Mouse (Mus musculus) lung, adult 10 weeks (tissue): ENCODE measurements around the gene Arsa. TPM values are rescaled to one million over a fixed set of nuclear protein-coding genes. Genes with fewer than 3 reads are reported as not detected.

ENCODE experiments used
- polyA plus RNA-seq: library from polyadenylated mRNA; stranded (reverse); fragments of 350-450 nt; fragmentation: Illumina TruSeq; extraction: RNeasy Lipid Tissue Mini Kit (QIAGEN cat#74804); gene quantifications from one replicate; pipeline ENCODE4 v1.2.3, GENCODE M21; 2014; ENCODE audit warnings: low read depth, low replicate concordance; ENCODE audit not compliant: insufficient read depth

Gene Arsa
- 20.2 TPM for polyA plus RNA-seq

GRCm38 (mm10) chr15:89477091-89477491 is at the start of gene Arsa:
Gene Arsa, minus strand, starts transcription at chr15:89477425.

GRCm38 (mm10) chr15:89498961-89499688 is 21.9 kb upstream of the Arsa start, which contains the start of gene Shank3:
Gene Shank3, plus strand, starts transcription at chr15:89499623.

GRCm38 (mm10) chr15:89453865-89454478 is 23.3 kb downstream of the Arsa start, which contains the start of gene Mapk8ip2:
Gene Mapk8ip2, plus strand, starts transcription at chr15:89453913.

GRCm38 (mm10) chr15:89429352-89430221 is 47.6 kb downstream of the Arsa start, which contains the start of the genes C730034F03Rik, Gm44502 and Chkb:
Gene C730034F03Rik, plus strand, starts transcription at chr15:89429589.
Gene Gm44502, minus strand, starts transcription at chr15:89429696.
Gene Chkb, minus strand, starts transcription at chr15:89429908.

GRCm38 (mm10) chr15:89425711-89426121 is 51.5 kb downstream of the Arsa start, which contains the start of gene Cpt1b:
Gene Cpt1b, minus strand, starts transcription at chr15:89425863.

Other genes starting within 250 kb of the Arsa start
- gene Sbf1, start 162.1 kb downstream of the Arsa start, polyA plus RNA-seq, result 32.8 TPM
- not detected for gene Adm2, start 154.7 kb downstream of the Arsa start, polyA plus RNA-seq
- gene Miox, start 143.0 kb downstream of the Arsa start, polyA plus RNA-seq, result not detected
- gene Lmf2, start 121.8 kb downstream of the Arsa start, polyA plus RNA-seq, result 23.1 TPM
- 62.3 TPM for gene Ncaph2, start 121.7 kb downstream of the Arsa start, polyA plus RNA-seq
- gene Sco2, start 103.6 kb downstream of the Arsa start, polyA plus RNA-seq, result 18.5 TPM
- gene Tymp, start 100.4 kb downstream of the Arsa start, polyA plus RNA-seq, result 3.3 TPM
- 25.2 TPM for gene Odf3b, start 98.1 kb downstream of the Arsa start, polyA plus RNA-seq
- not detected for gene Klhdc7b, start 92.5 kb downstream of the Arsa start, polyA plus RNA-seq
- gene Syce3, start 66.9 kb downstream of the Arsa start, polyA plus RNA-seq, result not detected
- gene Cpt1b, start 51.6 kb downstream of the Arsa start, polyA plus RNA-seq, result 5.5 TPM
- 0.62 TPM for gene C730034F03Rik, start 47.8 kb downstream of the Arsa start, polyA plus RNA-seq
- gene Gm44502, start 47.7 kb downstream of the Arsa start, polyA plus RNA-seq, result 0.08 TPM
- gene Chkb, start 47.5 kb downstream of the Arsa start, polyA plus RNA-seq, result 46.8 TPM
- not detected for gene Mapk8ip2, start 23.5 kb downstream of the Arsa start, polyA plus RNA-seq
- 16.7 TPM for gene Shank3, start 22.2 kb upstream of the Arsa start, polyA plus RNA-seq
- gene Acr, start 90.9 kb upstream of the Arsa start, polyA plus RNA-seq, result 0.23 TPM
- gene Rabl2, start 114.5 kb upstream of the Arsa start, polyA plus RNA-seq, result 14.7 TPM